Mouse (Mus musculus) heart, adult 2 months (tissue): Measurements from ENCODE around the gene Tmem129. TPM values are rescaled to one million over a fixed set of nuclear protein-coding genes. Genes with fewer than 3 reads are reported as not detected.

Experiments used
- DNase-seq, 2 experiments: peaks; one replicate each; pipeline ENCODE4 v3.0.0; 2021
- H3K27ac ChIP-seq: fragments of 200-600 bp; 2 replicates; pipeline ENCODE4 v1.8.1; 2022
- H3K27me3 ChIP-seq: fragments of 200-500 bp; 2 replicates; pipeline ENCODE4 v1.6.1; 2012; ENCODE audit warnings: mild to moderate bottlenecking, low read length, inconsistent platforms, mixed read lengths; ENCODE audit not compliant: control insufficient read depth, insufficient read depth
- H3K36me3 ChIP-seq: fragments of 200-500 bp; 2 replicates; pipeline ENCODE4 v1.6.1; 2012; ENCODE audit warnings: low read length, inconsistent platforms; ENCODE audit not compliant: control insufficient read depth, insufficient read depth
- H3K4me1 ChIP-seq: fragments of 200-500 bp; 2 replicates; pipeline ENCODE4 v1.6.1; 2011; ENCODE audit warnings: low read length; ENCODE audit not compliant: control insufficient read depth, insufficient read depth
- H3K4me3 ChIP-seq: fragments of 200-600 bp; 2 replicates; pipeline ENCODE4 v1.8.1; 2022
- H3K79me2 ChIP-seq: fragments of 200-500 bp; replicated peaks from 2 replicates; pipeline ENCODE4 v1.6.1; 2012; ENCODE audit warnings: mild to moderate bottlenecking, inconsistent platforms, low read length, moderate library complexity, mixed read lengths; ENCODE audit not compliant: control insufficient read depth, insufficient read depth
- H3K9ac ChIP-seq: fragments of 200-500 bp; 2 replicates; pipeline ENCODE4 v1.6.1; 2012; ENCODE audit warnings: low read depth, mild to moderate bottlenecking, control low read depth, inconsistent platforms, low read length, mixed read lengths
- CTCF ChIP-seq: fragments of 200-600 bp; IDR thresholded peaks from 2 replicates; pipeline ENCODE4 v1.8.1; 2022; ENCODE audit warnings: antibody characterized with exemption, mild to moderate bottlenecking, moderate library complexity
- EP300 ChIP-seq: fragments of 200-500 bp; IDR thresholded peaks from 2 replicates; pipeline ENCODE4 v1.6.1; 2011; ENCODE audit warnings: low read depth, low read length, control low read depth; ENCODE audit not compliant: insufficient read depth
- POLR2A ChIP-seq: fragments of 200-500 bp; IDR thresholded peaks from 2 replicates; pipeline ENCODE4 v1.6.1; 2011; ENCODE audit warnings: mild to moderate bottlenecking, low read depth, low read length, control low read depth; ENCODE audit not compliant: insufficient read depth
- WGBS: fragments of 180-500 bp; shearing (Covaris S2); methylation state at CpG from one replicate; pipeline ENCODE4 v1.1.7; 2018; 5-methylcytosine and 5-hydroxymethylcytosine counted together
- intact Hi-C: fragments of 180-260 bp; cut with DNase I; formaldehyde crosslinking; loops from one replicate; pipeline ENCODE4 v1.15.1; 2025
- polyA plus RNA-seq: library from polyadenylated mRNA; depleted of rRNA; stranded (reverse); fragments of >200 nt; gene quantifications from 2 replicates; pipeline ENCODE4 v1.2.3, GENCODE M21; 2012; rRNA removed
- total RNA-seq, 2 experiments: library from RNA; stranded (reverse); gene quantifications; 2 replicates each; pipeline ENCODE4 v1.2.3; 2021

Gene Tmem129
- total and polyA plus RNA-seq, 3 experiments = 19.3 to 40.1 (median 21.8) TPM

DNA sequence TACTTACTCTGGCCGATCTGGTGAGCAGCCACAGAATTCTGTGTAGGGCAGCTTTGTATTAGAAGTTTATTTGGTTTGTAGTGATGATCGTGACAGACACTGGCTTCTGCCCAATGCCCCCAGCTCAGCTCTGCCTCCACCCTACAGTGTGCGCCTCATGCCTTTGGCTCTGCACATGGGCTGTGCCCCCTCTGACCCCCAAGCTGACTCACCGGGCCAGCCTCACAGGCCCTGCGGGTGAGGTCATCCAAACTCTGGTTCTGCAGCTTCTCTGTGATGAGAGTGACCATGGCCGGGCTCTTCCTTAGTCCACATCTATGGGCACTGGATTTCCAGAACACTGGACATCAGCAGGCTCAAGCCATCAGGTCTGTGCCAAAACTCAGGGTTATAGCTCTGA, 43.8 kb downstream of the Tmem129 start:
- Histone ChIP-seq H3K4me1 (peaks cover 3% of the 10 kb centered on the region; the same call in 1 of the 2 replicates), H3K36me3 (no peaks in the 10 kb centered on the region; the same call in 1 of the 2 replicates), H3K4me3 (no peak overlapping the region), H3K79me2 (no peaks in the 10 kb centered on the region), H3K9ac (no peak overlapping the region), H3K27me3 (no peaks in the 10 kb centered on the region), H3K27ac (no peak overlapping the region)
- 67% methylated on average over 6 of the region's 6 CpGs for WGBS
- no peak for DNase-seq
- intact Hi-C loops = no loop called here
- TF ChIP-seq CTCF (no peak), POLR2A (no peak), EP300 (no peak)

DNA sequence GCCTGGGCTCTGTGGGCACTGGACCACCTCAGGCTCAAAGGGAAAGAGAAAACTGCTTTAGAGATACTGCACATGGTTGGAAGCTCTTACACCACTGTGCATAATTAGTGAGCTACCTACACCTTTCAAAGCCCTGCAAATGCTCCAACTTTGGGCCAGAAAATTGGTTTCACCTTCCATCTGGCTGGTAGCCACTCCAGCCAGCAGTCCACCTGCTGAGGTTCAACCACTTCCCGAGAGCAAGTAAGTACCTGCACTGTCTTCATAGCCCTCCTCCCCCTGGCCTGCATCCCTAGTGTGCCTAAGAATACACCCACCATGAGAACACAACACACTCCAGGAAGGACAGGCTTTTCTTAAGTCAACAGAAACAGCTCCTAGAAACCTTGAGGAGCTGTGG, 46.4 kb downstream of the Tmem129 start:
- Histone ChIP-seq H3K79me2 (no peaks in the 10 kb centered on the region; the same call in 1 of the 2 replicates), H3K27ac (no peak overlapping the region), H3K4me1 (peaks cover 1% of the 10 kb centered on the region; the same call in 1 of the 2 replicates), H3K36me3 (no peaks in the 10 kb centered on the region), H3K9ac (no peak overlapping the region), H3K27me3 (no peaks in the 10 kb centered on the region), H3K4me3 (no peak overlapping the region)
- DNase-seq = no peak
- intact Hi-C loops = no loop called here
- WGBS = 93% methylated on average over 1 of the region's 1 CpGs
- TF ChIP-seq CTCF = no peak
- TF ChIP-seq EP300 = no peak
- TF ChIP-seq POLR2A = no peak

DNA sequence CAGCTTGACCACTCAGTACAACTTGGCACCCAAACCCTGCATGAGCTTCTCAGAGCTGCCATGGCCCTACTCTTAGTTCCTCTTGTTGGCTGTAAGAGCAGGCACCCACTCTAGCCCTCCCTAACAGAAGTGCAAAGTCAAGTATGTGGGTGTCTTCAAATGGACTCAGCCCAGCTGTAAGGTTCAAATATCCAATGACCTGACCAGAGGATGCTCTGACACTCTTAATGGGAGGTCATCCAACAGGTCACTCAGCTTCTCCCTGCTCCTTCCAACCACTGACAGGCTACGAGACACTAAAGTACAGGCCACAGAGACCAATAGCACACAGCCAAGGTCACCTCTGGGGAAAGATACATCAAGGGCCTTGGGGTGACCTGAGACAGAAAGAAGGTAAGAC, 49.0 kb downstream of the Tmem129 start:
- Histone ChIP-seq H3K79me2 (no peaks in the 10 kb centered on the region; the same call in 1 of the 2 replicates), H3K4me1 (peaks cover 4% of the 10 kb centered on the region), H3K27ac (no peak overlapping the region), H3K9ac (no peak overlapping the region), H3K27me3 (no peaks in the 10 kb centered on the region), H3K4me3 (no peak overlapping the region), H3K36me3 (no peaks in the 10 kb centered on the region)
- TF ChIP-seq EP300 (no peak), POLR2A (no peak), CTCF (no peak)
- intact Hi-C loops = no loop called here
- DNase-seq = no peak
- WGBS = 82% methylated on average over 1 of the region's 1 CpGs

DNA sequence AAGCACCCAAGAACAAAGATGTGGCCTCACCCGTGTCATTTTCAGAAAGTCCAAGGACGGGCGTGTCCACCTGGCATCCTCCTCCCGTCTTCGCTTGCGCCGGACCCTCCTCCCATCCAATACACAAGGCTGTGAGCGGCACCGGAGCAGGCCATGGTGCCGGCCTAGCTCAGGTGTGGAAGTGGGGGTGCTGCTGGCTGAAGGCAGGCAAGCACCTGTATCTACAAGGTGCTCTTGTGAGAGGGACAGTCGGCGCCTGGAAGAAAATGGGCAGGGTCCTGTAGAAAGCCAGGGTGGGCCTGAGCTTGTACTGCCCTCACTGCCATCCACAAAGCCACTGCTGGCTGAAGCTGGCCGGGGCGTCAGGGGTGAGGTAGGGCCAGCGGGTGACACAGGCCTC, 50.8 kb downstream of the Tmem129 start:
- H3K27ac ChIP-seq = no peak overlapping the region
- H3K4me3 ChIP-seq = no peak overlapping the region
- TF ChIP-seq POLR2A = no peak
- TF ChIP-seq CTCF = no peak
- TF ChIP-seq EP300 = no peak
- H3K27me3 ChIP-seq = no peaks in the 10 kb centered on the region
- no peaks in the 10 kb centered on the region; the same call in 1 of the 2 replicates for H3K79me2 ChIP-seq
- DNase-seq = no peak
- intact Hi-C loops = no loop called here
- no peak overlapping the region for H3K9ac ChIP-seq
- peaks cover 4% of the 10 kb centered on the region for H3K4me1 ChIP-seq
- 96% methylated on average over 15 of the region's 15 CpGs for WGBS
- no peaks in the 10 kb centered on the region for H3K36me3 ChIP-seq

DNA sequence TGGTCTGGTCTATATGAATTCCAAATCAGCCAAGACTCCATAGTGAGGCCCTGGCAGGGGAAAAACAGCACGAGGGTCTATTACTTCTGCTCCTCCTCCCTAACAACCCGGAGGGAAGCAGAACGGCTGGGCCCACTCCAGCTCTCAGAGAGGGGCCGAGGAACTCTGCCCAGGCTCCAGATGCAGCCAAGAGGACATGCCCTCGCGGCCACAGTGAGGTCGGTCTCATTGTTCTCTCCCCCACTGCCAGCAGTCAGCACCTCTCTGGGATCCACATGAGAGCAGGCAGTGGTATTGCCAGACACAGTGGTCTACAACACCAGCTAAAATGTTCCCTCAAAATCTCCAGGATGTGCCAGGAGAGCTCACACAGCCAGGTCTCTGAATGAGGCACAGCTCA, 51.6 kb downstream of the Tmem129 start:
- TF ChIP-seq POLR2A = no peak
- no peak for TF ChIP-seq CTCF
- no peak for TF ChIP-seq EP300
- WGBS = 45% methylated on average over 7 of the region's 7 CpGs
- H3K4me3 ChIP-seq = no peak overlapping the region
- H3K9ac ChIP-seq = no peak overlapping the region
- no peaks in the 10 kb centered on the region; the same call in 1 of the 2 replicates for H3K79me2 ChIP-seq
- H3K36me3 ChIP-seq = no peaks in the 10 kb centered on the region
- intact Hi-C loops = no loop called here
- H3K27me3 ChIP-seq = no peaks in the 10 kb centered on the region
- H3K27ac ChIP-seq = no peak overlapping the region
- no peak for DNase-seq
- H3K4me1 ChIP-seq = peaks cover 4% of the 10 kb centered on the region

DNA sequence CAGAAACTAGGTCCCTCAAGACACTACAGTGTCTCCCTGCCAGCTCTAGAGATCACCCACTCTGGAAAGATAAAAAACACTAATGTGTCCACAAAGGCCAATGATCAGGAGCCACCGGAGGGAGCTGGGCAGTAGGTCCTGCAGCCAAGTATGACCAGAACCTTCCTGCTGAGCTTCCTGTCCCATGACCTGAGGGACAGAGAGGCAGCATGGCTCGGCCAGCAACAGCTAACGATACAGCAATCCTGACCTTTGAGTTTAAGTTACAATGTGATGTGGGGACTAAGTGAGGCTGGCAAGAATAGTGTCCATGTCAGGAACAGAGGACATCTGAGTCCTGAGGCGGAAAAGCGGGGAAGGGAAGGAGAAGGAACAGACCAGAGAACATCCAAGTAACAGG, 52.9 kb downstream of the Tmem129 start:
- 55% methylated on average over 5 of the region's 5 CpGs for WGBS
- TF ChIP-seq POLR2A = no peak
- TF ChIP-seq EP300 = no peak
- TF ChIP-seq CTCF = no peak
- Histone ChIP-seq H3K9ac (no peak overlapping the region), H3K36me3 (no peaks in the 10 kb centered on the region), H3K4me3 (no peak overlapping the region), H3K4me1 (peaks cover 4% of the 10 kb centered on the region), H3K27ac (no peak overlapping the region), H3K79me2 (no peaks in the 10 kb centered on the region; the same call in 1 of the 2 replicates), H3K27me3 (no peaks in the 10 kb centered on the region)
- intact Hi-C loops = no loop called here
- no peak for DNase-seq

Other genes with a start within 250 kb of the Tmem129 start
- gene Nkx1-1, start 224.4 kb downstream of the Tmem129 start, total RNA-seq = not detected
- not detected in 2 replicates for gene Nkx1-1, start 224.4 kb downstream of the Tmem129 start, polyA plus RNA-seq
- gene Fam53a, start 28.8 kb downstream of the Tmem129 start, total RNA-seq = 10 to 100 TPM; 26.1 to 26.9 TPM
- 19.7 and 22.8 TPM in 2 replicates for gene Fam53a, start 28.8 kb downstream of the Tmem129 start, polyA plus RNA-seq
- 1 to 10 TPM; 1.0 to 1.1 TPM for gene Gm9903, start 28.5 kb downstream of the Tmem129 start, total RNA-seq
- gene Gm9903, start 28.5 kb downstream of the Tmem129 start, polyA plus RNA-seq = 2.1 and 2.5 TPM in 2 replicates
- gene Slbp, start 5.8 kb downstream of the Tmem129 start, total RNA-seq = 10 to 100 TPM; 10.6 to 12.7 TPM
- gene Slbp, start 5.8 kb downstream of the Tmem129 start, polyA plus RNA-seq = 7.7 and 13.8 TPM in 2 replicates
- gene Tacc3, start 288 bp downstream of the Tmem129 start, total RNA-seq = 1 to 10 TPM; 1.4 to 3.1 TPM
- gene Tacc3, start 288 bp downstream of the Tmem129 start, polyA plus RNA-seq = 1.8 and 2.6 TPM in 2 replicates
- 10 to 100 TPM in 1 of 2 experiments, 1 to 10 TPM in 1; 8.6 to 10.1 TPM for gene Fgfr3, start 63.3 kb upstream of the Tmem129 start, total RNA-seq
- 15.1 and 15.4 TPM in 2 replicates for gene Fgfr3, start 63.3 kb upstream of the Tmem129 start, polyA plus RNA-seq
- 100 to 1,000 TPM; 140 to 148 TPM for gene Letm1, start 124.4 kb upstream of the Tmem129 start, total RNA-seq
- gene Letm1, start 124.4 kb upstream of the Tmem129 start, polyA plus RNA-seq = 60.2 and 82.8 TPM in 2 replicates
- 10 to 100 TPM; 25.8 to 27.6 TPM for gene Nsd2, start 162.3 kb upstream of the Tmem129 start, total RNA-seq
- gene Nsd2, start 162.3 kb upstream of the Tmem129 start, polyA plus RNA-seq = 3.0 and 5.7 TPM in 2 replicates